Mouse (Mus musculus) layer of hippocampus, postnatal 10 days (tissue): ENCODE results near the gene Rps24. TPM values are rescaled to one million over a fixed set of nuclear protein-coding genes. Genes with fewer than 3 reads are reported as not detected.

Source experiments
- DNase-seq, 2 experiments: peaks; one replicate each; pipeline ENCODE4 v3.0.0; 2021; ENCODE audit warnings: low spot score in 2 of 2
- total RNA-seq, 2 experiments: library from RNA; stranded (reverse); gene quantifications; 2 replicates each; pipeline ENCODE4 v1.2.3; 2021

Gene Rps24
- total RNA-seq, 2 experiments from 2014 or later, result 950 to 1,065 TPM

GRCm38 (mm10) chr14:24510218-24510617, 23.3 kb downstream of the Rps24 start:
- no peak for DNase-seq

- DNase-seq, result no peak
Measured at GRCm38 (mm10) chr14:24510679-24511078, 23.8 kb downstream of the Rps24 start.

- no peak for DNase-seq
Measured at GRCm38 (mm10) chr14:24512527-24513161, 25.7 kb downstream of the Rps24 start.

- DNase-seq, result no peak
Measured at GRCm38 (mm10) chr14:24521597-24521996, 34.7 kb downstream of the Rps24 start.

GRCm38 (mm10) chr14:24525137-24525536, 38.2 kb downstream of the Rps24 start:
- no peak for DNase-seq

- no peak for DNase-seq
Measured at GRCm38 (mm10) chr14:24525677-24526415, 38.9 kb downstream of the Rps24 start.

- no peak for DNase-seq
Measured at GRCm38 (mm10) chr14:24526440-24526839, 39.5 kb downstream of the Rps24 start.

- no peak for DNase-seq
Measured at GRCm38 (mm10) chr14:24530228-24530627, 43.3 kb downstream of the Rps24 start.

GRCm38 (mm10) chr14:24534865-24535545, 48.1 kb downstream of the Rps24 start:
- DNase-seq, result no peak

GRCm38 (mm10) chr14:24542901-24543300, 56.0 kb downstream of the Rps24 start:
- DNase-seq, result peak; percentile 48 to 55

GRCm38 (mm10) chr14:24544057-24544456, 57.1 kb downstream of the Rps24 start:
- DNase-seq, result peak; percentile 63 to 65

Other genes with a start within 250 kb of the Rps24 start
- 10 to 100 TPM; 62.2 to 66.0 TPM for gene Dlg5, start 241.2 kb upstream of the Rps24 start, total RNA-seq
- gene E330034G19Rik, start 193.9 kb upstream of the Rps24 start, total RNA-seq, result not detected
- 10 to 100 TPM; 31.6 to 36.2 TPM for gene Polr3a, start 67 bp upstream of the Rps24 start, total RNA-seq